Mouse (Mus musculus) c-Kit-positive CD71-negative TER-119-negative erythroid progenitor cells, embryonic 14.5 days (primary cell): Measurements from ENCODE around the gene Actl6b.
"Not testable (repeated sequence)": the region's sequence is repeated elsewhere in the genome, so short reads cannot be mapped to it uniquely, and the experiment has no call there.

Source experiments
- DNase-seq: peaks from one replicate; pipeline ENCODE4 v3.0.0-alpha.2; 2013; ENCODE audit warnings: low read depth

Gene Actl6b

GRCm38 (mm10) chr5:137607860-137608653, 54.7 kb downstream of the Actl6b start:
- no peak for DNase-seq

GRCm38 (mm10) chr5:137608654-137609190, 55.4 kb downstream of the Actl6b start:
- no peak for DNase-seq

GRCm38 (mm10) chr5:137609292-137609691, 56.0 kb downstream of the Actl6b start:
- no peak for DNase-seq

- no peak for DNase-seq
These were observed 56.7 kb downstream of the Actl6b start for GRCm38 (mm10) chr5:137610056-137610455.

- DNase-seq: no peak
These were observed 57.4 kb downstream of the Actl6b start for GRCm38 (mm10) chr5:137610548-137611244.

- no peak for DNase-seq
These were observed 57.9 kb downstream of the Actl6b start for GRCm38 (mm10) chr5:137611245-137611602.

- no peak for DNase-seq
These were observed 59.8 kb downstream of the Actl6b start for GRCm38 (mm10) chr5:137613076-137613475.

GRCm38 (mm10) chr5:137613550-137613949, 60.2 kb downstream of the Actl6b start, which contains the start of gene Pcolce:
Gene Pcolce, minus strand, starts transcription at chr5:137613784.
- no peak for DNase-seq

GRCm38 (mm10) chr5:137614921-137615320, 61.6 kb downstream of the Actl6b start:
- not testable (repeated sequence) for DNase-seq

GRCm38 (mm10) chr5:137615347-137615746, 62.0 kb downstream of the Actl6b start:
- no peak for DNase-seq
